Mouse (Mus musculus): ENCODE data around the gene Morf4l1. TPM values are rescaled to one million over a fixed set of nuclear protein-coding genes. Genes with fewer than 3 reads are reported as not detected.

Morf4l1 gene
- 100 to 1,000 TPM; 196 to 198 TPM for total RNA-seq (2021)
- long read RNA-seq, experiment 1, transcript Morf4l1-202 (12 exons, 1,824 nt): major isoform, 70 of 100 reads
- long read RNA-seq, experiment 1, transcript Morf4l1-201 (13 exons, 1,882 nt): minor isoform, 11 of 100 reads
- long read RNA-seq, experiment 1, partial matches to known transcripts: 14 of 100 reads
- long read RNA-seq, experiment 1, other reads (novel, unspliced or antisense): 5 of 100 reads
- long read RNA-seq, experiment 2, transcript Morf4l1-202 (12 exons, 1,824 nt): major isoform, 63 of 94 reads
- long read RNA-seq, experiment 2, transcript Morf4l1-201 (13 exons, 1,882 nt): minor isoform, 11 of 94 reads
- long read RNA-seq, experiment 2, partial matches to known transcripts: 15 of 94 reads
- long read RNA-seq, experiment 2, other reads (novel, unspliced or antisense): 4 of 94 reads

- peak; percentile 95 for DNase-seq
Observed at GRCm38 (mm10) chr9:90114567-90115307, at the start of gene Morf4l1. Morf4l1 (minus strand) TSS chr9:90114774.

DNA sequence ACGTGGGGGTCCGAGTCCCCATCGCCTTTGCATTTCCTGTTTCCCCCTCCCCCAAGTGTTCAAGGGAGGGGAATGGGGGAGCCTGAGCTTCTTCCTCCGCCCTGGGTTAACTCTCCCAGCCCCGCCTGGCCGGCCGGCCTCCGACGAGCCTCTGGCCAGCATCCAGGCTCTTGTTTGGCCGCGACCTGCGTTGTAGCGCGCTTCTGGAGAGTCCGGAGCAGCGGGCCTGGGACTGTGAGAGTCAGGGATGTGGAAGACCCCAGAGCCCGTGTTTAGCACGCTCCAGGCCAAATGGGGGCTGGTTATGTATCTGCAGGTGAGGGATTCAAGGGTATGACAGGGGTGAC lies 49.1 kb upstream of the Morf4l1 start:
- peak; percentile 66 for DNase-seq

- DNase-seq: peak; percentile 54
Observed at GRCm38 (mm10) chr9:90162926-90163748, 48.6 kb upstream of the Morf4l1 start, which contains the start of gene Adamts7. Adamts7 (plus strand) TSS chr9:90163069.

GRCm38 (mm10) chr9:90162243-90162925 lies 47.8 kb upstream of the Morf4l1 start:
- DNase-seq: peak; percentile 77

DNA sequence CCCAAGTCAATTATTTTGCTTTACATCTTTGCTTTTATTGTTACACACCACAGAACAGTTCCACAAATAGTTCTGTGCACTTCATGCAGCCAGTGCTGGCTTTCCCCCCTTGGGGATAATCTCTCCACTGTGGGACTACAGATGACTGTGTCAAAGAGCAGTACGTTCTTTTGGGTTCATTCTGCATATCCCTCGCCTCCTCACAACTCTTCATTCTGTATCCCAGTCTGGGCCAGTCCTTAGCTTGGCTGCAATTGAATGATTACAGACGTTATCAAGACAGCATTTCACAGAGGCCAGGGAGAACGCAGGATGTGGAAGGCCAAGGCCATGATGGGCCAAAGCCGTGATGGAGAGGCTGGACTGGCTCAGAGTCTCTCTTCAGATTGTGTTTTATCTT lies 32.3 kb upstream of the Morf4l1 start:
- no peak for DNase-seq

- DNase-seq: peak; percentile 60
Observed at GRCm38 (mm10) chr9:90145788-90146187, 31.2 kb upstream of the Morf4l1 start.

- no peak for DNase-seq
Observed at GRCm38 (mm10) chr9:90136678-90136965, 22.0 kb upstream of the Morf4l1 start.

- DNase-seq: no peak
Observed at GRCm38 (mm10) chr9:90135963-90136677, 21.5 kb upstream of the Morf4l1 start.

DNA sequence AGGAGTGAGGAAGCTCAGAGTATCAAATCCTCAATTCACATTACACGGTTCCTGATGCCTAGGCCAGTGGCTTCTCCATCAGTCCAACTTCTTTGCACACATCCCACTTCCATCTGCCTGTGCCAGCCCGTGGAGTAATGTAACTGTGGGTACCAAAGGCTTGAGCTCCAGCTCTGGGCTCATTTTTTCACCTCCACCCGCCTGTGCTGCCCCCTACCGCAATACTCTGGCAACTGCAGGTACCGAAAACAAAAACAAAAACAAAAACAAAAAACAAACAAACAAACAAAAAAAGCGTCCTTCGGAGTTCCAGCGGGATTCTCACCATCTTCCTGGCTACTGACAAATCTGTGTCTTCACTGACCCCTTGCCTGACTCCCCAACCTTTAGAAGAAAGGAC lies 20.9 kb upstream of the Morf4l1 start:
- DNase-seq: no peak

DNA sequence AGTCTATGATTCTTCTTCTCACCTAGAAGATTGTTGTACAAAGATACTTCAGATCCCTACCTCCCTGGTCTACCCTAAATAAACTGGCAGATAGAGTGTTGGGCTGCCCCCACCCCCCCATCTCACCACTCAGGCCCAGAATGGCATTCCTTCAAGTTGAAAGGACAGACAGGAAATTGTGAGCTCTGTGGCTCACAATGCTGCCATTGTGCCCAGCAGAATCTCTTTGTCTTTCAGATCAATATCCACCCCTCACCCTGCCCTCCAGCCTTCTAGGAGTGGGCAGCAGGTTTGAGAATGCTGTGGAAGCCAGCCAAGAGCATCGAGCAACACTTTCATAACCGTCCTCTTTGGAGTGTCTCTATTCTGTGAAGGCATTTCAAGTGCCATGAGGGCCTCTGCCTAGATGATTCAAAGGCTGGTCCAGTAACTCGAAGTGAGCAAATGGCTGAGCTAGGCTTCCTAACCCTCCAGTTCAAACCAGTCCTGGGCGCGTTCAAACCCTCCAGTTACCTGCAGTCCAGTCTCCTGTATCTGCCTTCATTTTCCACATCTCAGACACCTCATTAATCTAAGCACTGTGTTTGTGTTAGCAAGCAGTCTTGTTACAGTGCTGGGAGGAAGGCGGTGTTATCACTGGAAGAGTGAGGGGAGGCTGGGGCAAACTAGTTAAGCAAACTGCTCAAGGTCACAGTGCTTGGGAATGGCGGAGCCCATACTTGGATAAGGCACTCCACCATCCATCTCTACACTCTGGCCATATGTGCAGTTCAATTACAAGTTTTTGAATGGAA lies 19.2 kb upstream of the Morf4l1 start:
- DNase-seq: no peak

- no peak for DNase-seq
Observed at GRCm38 (mm10) chr9:90128636-90129201, 14.1 kb upstream of the Morf4l1 start.

GRCm38 (mm10) chr9:90127146-90127545 lies 12.6 kb upstream of the Morf4l1 start:
- no peak for DNase-seq

DNA sequence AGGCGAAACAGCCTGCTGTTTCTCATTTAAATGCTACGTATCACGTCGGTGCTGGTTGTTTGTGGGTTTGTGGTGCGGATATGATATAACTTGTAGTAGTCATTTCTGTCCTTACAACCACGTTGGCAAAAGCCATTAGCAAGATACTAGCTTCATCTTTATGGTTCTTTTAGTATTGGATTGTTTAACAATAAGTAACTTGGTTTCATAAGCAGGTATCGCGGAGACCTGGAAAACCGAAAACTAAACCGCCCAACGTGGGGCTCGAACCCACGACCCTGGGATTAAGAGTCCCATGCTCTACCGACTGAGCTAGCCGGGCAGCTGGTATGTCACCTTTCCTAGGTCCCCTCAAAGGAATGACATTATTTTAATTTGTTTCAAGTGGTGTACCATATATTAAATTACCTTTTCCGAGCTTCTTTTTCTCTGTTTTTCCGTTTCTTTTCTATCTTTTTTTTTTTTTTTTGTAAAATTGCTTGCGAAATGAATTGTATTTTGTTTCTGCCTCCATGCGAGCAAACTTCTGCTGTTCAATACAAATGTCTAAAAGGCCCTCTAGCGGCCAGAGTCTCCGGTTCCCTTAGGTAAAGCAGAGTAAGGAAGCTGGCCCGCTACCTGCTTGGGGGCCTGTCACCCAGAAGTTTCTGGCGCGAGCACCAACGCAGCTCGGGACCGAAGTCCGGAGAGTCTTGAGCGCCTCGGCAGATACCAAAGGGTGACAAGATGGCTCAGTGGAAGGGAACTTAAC lies 11.9 kb upstream of the Morf4l1 start:
- peak; percentile 51 for DNase-seq

DNA sequence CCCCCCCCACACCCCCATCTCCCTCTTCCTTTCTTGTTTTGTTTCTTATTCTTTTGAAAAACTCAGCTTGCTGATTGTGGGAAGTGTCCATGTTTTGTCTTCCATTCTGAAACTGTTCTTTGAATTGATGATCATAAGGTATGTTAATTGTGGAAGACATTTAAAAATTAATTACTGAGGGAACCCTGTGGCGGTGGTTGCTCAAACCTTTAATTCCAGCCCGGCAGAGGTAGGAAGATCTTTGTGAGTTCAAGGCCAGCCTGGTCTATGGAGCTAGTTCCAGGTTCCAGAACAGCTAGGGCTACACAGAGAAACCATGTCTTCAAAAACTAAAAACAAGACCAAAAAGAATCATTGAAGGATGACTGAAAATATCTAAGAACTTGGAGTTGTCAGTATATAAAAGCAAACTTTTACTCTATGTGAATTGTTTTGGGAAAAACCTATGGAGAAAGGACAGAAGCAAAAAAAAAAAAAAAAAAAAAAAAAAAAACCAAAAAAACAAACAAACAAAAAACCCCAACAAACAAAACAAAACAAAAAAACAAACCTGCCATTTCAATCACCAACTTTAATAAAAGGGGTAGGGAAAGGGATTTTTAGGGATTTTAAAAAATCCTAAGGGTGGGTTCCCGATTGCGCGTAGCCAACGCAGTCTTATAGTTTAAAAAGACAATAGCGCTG lies 11.0 kb upstream of the Morf4l1 start:
- DNase-seq: no peak

GRCm38 (mm10) chr9:90124873-90125245 lies 10.3 kb upstream of the Morf4l1 start:
- no peak for DNase-seq

GRCm38 (mm10) chr9:90124156-90124872 lies 9.7 kb upstream of the Morf4l1 start:
- no peak for DNase-seq

DNA sequence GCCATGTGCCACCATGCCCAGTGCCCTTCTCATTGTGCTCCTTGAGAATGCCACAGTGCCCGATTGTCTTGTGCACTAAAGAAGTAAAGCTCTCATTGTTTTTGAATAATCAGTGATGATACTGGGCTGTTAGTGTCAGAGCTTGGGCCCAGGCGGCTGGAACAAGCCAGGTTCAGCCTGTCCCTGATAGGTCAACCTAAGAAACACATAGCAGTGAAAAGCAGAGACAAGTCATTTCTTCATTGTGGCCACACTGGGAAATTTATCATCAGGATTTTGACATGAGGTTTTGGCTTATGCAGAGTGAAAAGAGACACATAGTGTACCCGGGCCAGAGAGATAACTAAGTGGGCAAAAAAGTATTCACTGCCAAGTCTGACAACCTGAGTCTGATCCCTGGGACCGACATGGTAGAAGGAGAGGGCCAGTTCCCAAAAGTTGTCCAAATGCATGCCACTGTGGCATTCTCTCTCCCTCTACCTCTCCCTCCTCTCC lies 7.7 kb upstream of the Morf4l1 start:
- DNase-seq: no peak

- no peak for DNase-seq
Observed at GRCm38 (mm10) chr9:90117234-90117633, 2.7 kb upstream of the Morf4l1 start.

Data from gastrocnemius, postnatal 10 days (tissue).